Mouse (Mus musculus): Measurements from ENCODE around the gene Gm49353. TPM values are rescaled to one million over a fixed set of nuclear protein-coding genes. Genes with fewer than 3 reads are reported as not detected.

Gene Gm49353
- total and polyA plus RNA-seq, 3 experiments: not detected

- TF ChIP-seq TBP (conservative IDR thresholded peaks at IDR 0.05; ENCODE audit: low read depth, low read length): no peak
- TF ChIP-seq USF1 (IDR thresholded peaks at IDR 0.05; ENCODE audit: low read depth, low read length): no peak
- TF ChIP-seq NRF1 (IDR thresholded peaks at IDR 0.05; ENCODE audit: low read depth, low read length): no peak
- no peak for TF ChIP-seq JUND (conservative IDR thresholded peaks at IDR 0.05; ENCODE audit: low read depth, low read length)
- no peak for TF ChIP-seq JUN (IDR thresholded peaks at IDR 0.05; ENCODE audit: insufficient read depth, low read depth, low read length)
- no peak for TF ChIP-seq MEF2A (IDR thresholded peaks at IDR 0.05; ENCODE audit: borderline replicate concordance, low read depth, low read length)
- no peak for TF ChIP-seq CHD1 (IDR thresholded peaks at IDR 0.05; ENCODE audit: low read depth, low read length)
- TF ChIP-seq USF2 (conservative IDR thresholded peaks at IDR 0.05; ENCODE audit: low read depth, low read length): no peak
- TF ChIP-seq HCFC1 (IDR thresholded peaks at IDR 0.05; ENCODE audit: low read depth, low read length): no peak
- TF ChIP-seq SMC3 (IDR thresholded peaks at IDR 0.05; ENCODE audit: low read depth, low read length): no peak
- no peak for TF ChIP-seq TCF12 (IDR thresholded peaks at IDR 0.05; ENCODE audit: low read depth, low read length)
- no peak for TF ChIP-seq POLR2A (IDR thresholded peaks at IDR 0.05; ENCODE audit: low read depth, low read length)
- TF ChIP-seq GABPA (IDR thresholded peaks at IDR 0.05; ENCODE audit: insufficient replicate concordance, low read depth, low read length): no peak
- no peak for TF ChIP-seq BHLHE40 (IDR thresholded peaks at IDR 0.05; ENCODE audit: low read depth, low read length)
- no peak for TF ChIP-seq NELFE (IDR thresholded peaks at IDR 0.05; ENCODE audit: low read depth, low read length)
- TF ChIP-seq CTCF (conservative IDR thresholded peaks at IDR 0.05 in 1 of 2, IDR thresholded peaks at IDR 0.05 in 1 of 2; ENCODE audit: low read depth in 2 of 2, low read length in 2 of 2): no peak
- TF ChIP-seq MAFK (IDR thresholded peaks at IDR 0.05; ENCODE audit: insufficient replicate concordance, low read length): no peak
- no peak for TF ChIP-seq ELF1 (IDR thresholded peaks at IDR 0.05; ENCODE audit: low read depth, low read length)
- TF ChIP-seq POLR2AphosphoS2 (IDR thresholded peaks at IDR 0.05; ENCODE audit: low read depth, low read length): no peak
- no peak for TF ChIP-seq ZNF384 (IDR thresholded peaks at IDR 0.05; ENCODE audit: low read depth, low read length)
- Histone ChIP-seq H3K9ac (ENCODE audit: insufficient read depth, low read depth) (no peak overlapping the region), H3K9me3 (replicated peaks; ENCODE audit: low read length) (no peaks in the 10 kb centered on the region), H3K4me2 (ENCODE audit: insufficient read depth, low read depth, poor library complexity, severe bottlenecking) (no peak overlapping the region), H3K36me3 (replicated peaks in 1 of 2; ENCODE audit: control insufficient read depth in 1 of 2, insufficient read depth in 1 of 2, low read length in 1 of 2) (no peaks in the 10 kb centered on the region), H3K4me3 (replicated peaks in 1 of 3; ENCODE audit: low read depth in 2 of 3, low read length in 2 of 3, poor library complexity in 1 of 3) (no peak overlapping the region), H3K27ac (ENCODE audit: insufficient read depth, low read depth) (no peak overlapping the region), H3K27me3 (replicated peaks) (no peaks in the 10 kb centered on the region), H3K79me2 (replicated peaks; ENCODE audit: control insufficient read depth, extremely low read depth, insufficient read depth, poor library complexity, severe bottlenecking) (no peaks in the 10 kb centered on the region), H3K4me1 (ENCODE audit: control insufficient read depth in 1 of 2, insufficient read depth in 2 of 2) (0 out of 4 replicates have a peak, but pooled peaks cover 0 to under 1% of the 10 kb centered on the region in 2 experiments)
- dilution Hi-C loops (cut with MboI; ENCODE audit: extremely low pct_ligation_motif_present, extremely low pct_unique_long_range_greater_than_20kb, low sequenced_read_pairs): no loop called here
- DNase-seq (ENCODE audit: extremely low read depth): no peak
- in situ Hi-C loops (cut with MboI; ENCODE audit: low pct_ligation_motif_present, low pct_unique_long_range_greater_than_20kb, low sequenced_read_pairs): no loop called here
Observed at GRCm38 (mm10) chr10:29213534-29214100, 14.9 kb downstream of the Gm49353 start.

DNA sequence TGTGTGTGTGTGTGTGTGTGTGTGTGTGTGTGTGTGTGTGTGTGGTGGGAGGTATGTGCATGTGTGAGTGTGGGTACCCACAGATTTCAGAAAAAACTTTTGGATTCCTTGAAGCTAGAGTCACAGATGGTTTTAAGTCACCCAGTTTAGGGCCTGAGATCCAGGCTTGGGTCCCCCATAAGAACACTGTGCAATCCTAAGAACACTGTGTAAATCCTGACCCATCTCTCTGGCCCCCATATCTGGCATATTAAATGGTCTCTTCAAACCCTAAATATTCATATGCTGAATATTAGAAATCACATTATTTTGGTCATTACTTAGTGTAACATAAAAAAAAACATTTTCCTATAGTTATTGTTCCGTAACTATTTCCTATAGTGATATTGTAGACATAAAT, 18.2 kb downstream of the Gm49353 start:
- H3K4me1 ChIP-seq (ENCODE audit: control insufficient read depth in 1 of 2, insufficient read depth in 2 of 2): no peaks in the 10 kb centered on the region

More for the DNA sequence above, 18.2 kb downstream of the Gm49353 start:
- TF ChIP-seq POLR2AphosphoS2 (IDR thresholded peaks at IDR 0.05; ENCODE audit: low read depth, low read length): no peak
- no peak for TF ChIP-seq RAD21 (IDR thresholded peaks at IDR 0.05; ENCODE audit: low read depth, low read length)
- TF ChIP-seq IRF4 (IDR thresholded peaks at IDR 0.05; ENCODE audit: low read depth, low read length): no peak
- TF ChIP-seq HCFC1 (IDR thresholded peaks at IDR 0.05; ENCODE audit: low read depth, low read length): no peak
- TF ChIP-seq MEF2A (IDR thresholded peaks at IDR 0.05; ENCODE audit: borderline replicate concordance, low read depth, low read length): no peak
- TF ChIP-seq KAT2A (IDR thresholded peaks at IDR 0.05; ENCODE audit: insufficient replicate concordance, low read length): no peak
- no peak for TF ChIP-seq MAX (IDR thresholded peaks at IDR 0.05; ENCODE audit: low read length)
- no peak for TF ChIP-seq CTCF (conservative IDR thresholded peaks at IDR 0.05 in 1 of 2, IDR thresholded peaks at IDR 0.05 in 1 of 2; ENCODE audit: low read depth in 2 of 2, low read length in 2 of 2)
- no peak for TF ChIP-seq JUND (conservative IDR thresholded peaks at IDR 0.05; ENCODE audit: low read depth, low read length)
- no peak for TF ChIP-seq USF1 (IDR thresholded peaks at IDR 0.05; ENCODE audit: low read depth, low read length)
- TF ChIP-seq MAZ (IDR thresholded peaks at IDR 0.05; ENCODE audit: low read depth, low read length): no peak
- no peak for TF ChIP-seq UBTF (IDR thresholded peaks at IDR 0.05; ENCODE audit: low read depth, low read length)
- TF ChIP-seq SIN3A (IDR thresholded peaks at IDR 0.05; ENCODE audit: low read length): no peak
- TF ChIP-seq ZMIZ1 (IDR thresholded peaks at IDR 0.05; ENCODE audit: low read depth, low read length): no peak
- no peak for TF ChIP-seq CHD2 (IDR thresholded peaks at IDR 0.05; ENCODE audit: low read length)
- no peak for TF ChIP-seq NELFE (IDR thresholded peaks at IDR 0.05; ENCODE audit: low read depth, low read length)
- TF ChIP-seq ZKSCAN1 (IDR thresholded peaks at IDR 0.05; ENCODE audit: borderline replicate concordance, low read depth, low read length): no peak
- TF ChIP-seq ZC3H11A (IDR thresholded peaks at IDR 0.05; ENCODE audit: low read depth, low read length): no peak
- TF ChIP-seq BHLHE40 (IDR thresholded peaks at IDR 0.05; ENCODE audit: low read depth, low read length): no peak
- Histone ChIP-seq H3K4me3 (replicated peaks in 1 of 3; ENCODE audit: low read depth in 2 of 3, low read length in 2 of 3, poor library complexity in 1 of 3) (no peak overlapping the region), H3K36me3 (replicated peaks in 1 of 2; ENCODE audit: control insufficient read depth in 1 of 2, insufficient read depth in 1 of 2, low read length in 1 of 2) (no peaks in the 10 kb centered on the region), H3K9ac (ENCODE audit: insufficient read depth, low read depth) (no peak overlapping the region), H3K4me2 (ENCODE audit: insufficient read depth, low read depth, poor library complexity, severe bottlenecking) (no peak overlapping the region), H3K79me2 (replicated peaks; ENCODE audit: control insufficient read depth, extremely low read depth, insufficient read depth, poor library complexity, severe bottlenecking) (no peaks in the 10 kb centered on the region), H3K27ac (ENCODE audit: insufficient read depth, low read depth) (no peak overlapping the region), H3K27me3 (replicated peaks) (no peaks in the 10 kb centered on the region), H3K9me3 (replicated peaks; ENCODE audit: low read length) (no peaks in the 10 kb centered on the region)
- DNase-seq (ENCODE audit: extremely low read depth): no peak
- in situ Hi-C loops (cut with MboI; ENCODE audit: low pct_ligation_motif_present, low pct_unique_long_range_greater_than_20kb, low sequenced_read_pairs) (no loop called here), dilution Hi-C loops (cut with MboI; ENCODE audit: extremely low pct_ligation_motif_present, extremely low pct_unique_long_range_greater_than_20kb, low sequenced_read_pairs) (no loop called here)

Data from CH12.LX (cell line).